Mouse (Mus musculus) cerebellum, adult 9-10 months (tissue): Measurements from ENCODE around the gene Dlx1.

ENCODE experiments used
- DNase-seq: peaks from one replicate; pipeline ENCODE4 v3.0.0; 2022

The Dlx1 gene

GRCm38 (mm10) chr2:71528714-71529510 is 999 bp downstream of the Dlx1 start:
- no peak for DNase-seq

DNA sequence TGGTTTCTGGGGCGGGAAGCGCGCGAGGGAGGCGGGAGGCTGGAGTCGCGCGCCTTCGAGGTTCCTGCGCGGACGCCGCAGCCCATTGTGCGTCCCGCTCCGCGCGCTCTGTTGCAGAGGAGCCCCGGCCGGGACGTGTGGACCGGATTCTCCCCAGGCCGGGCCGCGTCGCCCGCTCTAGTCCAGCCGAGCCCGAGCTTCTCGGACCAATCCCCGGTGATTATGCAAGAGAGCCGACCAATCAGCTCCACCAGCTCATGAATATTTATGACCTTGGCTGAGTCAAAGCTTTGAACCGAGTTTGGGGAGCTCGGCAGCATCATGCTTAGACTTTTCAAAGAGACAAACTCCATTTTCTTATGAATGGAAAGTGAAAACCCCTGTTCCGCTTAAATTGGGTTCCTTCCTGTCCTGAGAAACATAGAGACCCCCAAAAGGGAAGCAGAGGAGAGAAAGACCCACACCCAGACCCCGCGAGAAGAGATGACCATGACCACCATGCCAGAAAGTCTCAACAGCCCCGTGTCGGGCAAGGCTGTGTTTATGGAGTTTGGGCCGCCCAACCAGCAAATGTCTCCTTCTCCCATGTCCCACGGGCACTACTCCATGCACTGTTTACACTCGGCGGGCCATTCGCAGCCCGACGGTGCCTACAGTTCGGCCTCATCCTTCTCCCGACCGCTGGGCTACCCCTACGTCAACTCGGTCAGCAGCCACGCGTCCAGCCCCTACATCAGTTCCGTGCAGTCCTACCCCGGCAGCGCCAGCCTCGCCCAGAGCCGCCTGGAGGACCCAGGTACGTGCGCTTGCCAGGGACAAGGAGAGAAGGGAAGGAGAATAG is 1.8 kb downstream of the Dlx1 start:
- no peak for DNase-seq

DNA sequence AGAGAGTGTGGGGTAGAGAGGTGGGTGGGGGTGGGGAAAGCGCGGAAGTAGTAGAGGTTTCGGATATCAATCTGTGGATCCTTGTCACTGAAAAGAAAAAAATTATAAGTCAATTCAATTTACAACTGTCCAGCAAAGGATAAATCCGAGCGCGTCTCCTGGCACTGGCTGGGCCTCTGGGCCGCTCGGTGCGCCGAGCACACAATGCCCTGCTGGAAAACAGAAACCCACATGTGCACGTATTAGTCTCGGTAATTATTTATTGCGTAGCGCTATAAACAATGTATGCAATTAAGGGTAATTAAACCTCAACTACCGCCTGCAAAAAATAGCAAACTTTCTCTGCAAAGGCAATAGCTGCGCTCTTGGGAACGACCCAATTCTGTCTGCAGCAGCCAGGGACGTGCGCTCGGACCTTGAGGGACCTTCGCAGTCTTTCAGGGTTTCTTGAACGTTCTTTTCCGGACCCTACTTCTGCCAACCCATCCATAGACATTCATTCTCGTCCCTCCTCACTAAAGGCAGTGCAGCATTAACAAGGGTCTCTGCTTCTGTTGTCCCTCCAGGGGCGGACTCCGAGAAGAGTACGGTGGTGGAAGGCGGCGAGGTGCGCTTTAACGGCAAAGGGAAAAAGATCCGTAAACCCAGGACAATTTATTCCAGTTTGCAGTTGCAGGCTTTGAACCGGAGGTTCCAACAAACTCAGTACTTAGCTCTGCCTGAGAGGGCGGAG is 2.6 kb downstream of the Dlx1 start:
- DNase-seq, result no peak

GRCm38 (mm10) chr2:71531124-71531590 is 3.2 kb downstream of the Dlx1 start:
- no peak for DNase-seq

DNA sequence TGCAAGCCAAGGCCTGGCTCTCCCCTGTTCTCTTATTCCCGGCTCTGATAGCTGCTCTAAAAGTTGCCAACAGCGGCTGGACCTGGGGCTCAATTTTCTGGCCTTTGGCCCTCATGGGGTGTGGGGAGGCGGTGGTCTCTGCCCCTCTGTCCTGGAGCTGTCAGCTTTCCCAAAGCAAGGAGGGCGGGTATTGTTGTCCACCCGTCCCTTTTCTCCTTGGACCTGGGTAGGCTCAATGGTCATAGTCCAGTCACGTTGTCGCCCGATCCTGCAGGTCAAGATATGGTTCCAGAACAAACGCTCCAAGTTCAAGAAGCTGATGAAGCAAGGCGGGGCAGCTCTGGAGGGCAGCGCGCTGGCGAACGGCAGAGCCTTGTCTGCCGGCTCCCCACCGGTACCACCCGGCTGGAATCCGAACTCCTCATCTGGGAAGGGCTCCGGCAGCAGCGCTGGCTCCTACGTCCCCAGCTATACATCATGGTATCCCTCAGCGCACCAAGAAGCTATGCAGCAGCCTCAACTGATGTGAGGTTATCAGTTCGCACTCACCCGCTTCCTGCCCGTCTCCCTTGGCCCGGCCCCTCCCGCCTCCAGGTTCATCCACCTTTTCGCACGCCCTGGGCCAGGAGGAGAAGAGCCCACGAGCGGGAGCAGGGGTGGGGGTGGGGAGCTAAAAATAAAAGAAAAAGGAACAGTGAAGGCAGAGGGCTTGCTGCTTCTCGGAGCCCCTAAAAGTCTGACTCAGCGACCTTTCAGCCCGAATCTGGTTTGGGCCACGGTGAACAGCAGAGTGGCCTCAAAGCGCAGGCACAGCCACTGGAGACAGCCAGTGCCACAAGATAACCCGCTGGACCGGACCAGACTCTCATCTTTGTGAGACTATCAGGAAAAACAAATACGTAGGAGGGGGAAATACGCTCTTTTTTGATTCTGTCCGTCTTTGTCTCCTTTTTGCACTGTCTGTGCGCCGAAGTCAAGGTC is 4.4 kb downstream of the Dlx1 start:
- no peak for DNase-seq

- no peak for DNase-seq
Observed at GRCm38 (mm10) chr2:71533094-71533493, 5.2 kb downstream of the Dlx1 start.

- no peak for DNase-seq
Observed at GRCm38 (mm10) chr2:71534242-71535052, 6.5 kb downstream of the Dlx1 start.

GRCm38 (mm10) chr2:71540611-71541417 is 12.9 kb downstream of the Dlx1 start:
- no peak for DNase-seq

DNA sequence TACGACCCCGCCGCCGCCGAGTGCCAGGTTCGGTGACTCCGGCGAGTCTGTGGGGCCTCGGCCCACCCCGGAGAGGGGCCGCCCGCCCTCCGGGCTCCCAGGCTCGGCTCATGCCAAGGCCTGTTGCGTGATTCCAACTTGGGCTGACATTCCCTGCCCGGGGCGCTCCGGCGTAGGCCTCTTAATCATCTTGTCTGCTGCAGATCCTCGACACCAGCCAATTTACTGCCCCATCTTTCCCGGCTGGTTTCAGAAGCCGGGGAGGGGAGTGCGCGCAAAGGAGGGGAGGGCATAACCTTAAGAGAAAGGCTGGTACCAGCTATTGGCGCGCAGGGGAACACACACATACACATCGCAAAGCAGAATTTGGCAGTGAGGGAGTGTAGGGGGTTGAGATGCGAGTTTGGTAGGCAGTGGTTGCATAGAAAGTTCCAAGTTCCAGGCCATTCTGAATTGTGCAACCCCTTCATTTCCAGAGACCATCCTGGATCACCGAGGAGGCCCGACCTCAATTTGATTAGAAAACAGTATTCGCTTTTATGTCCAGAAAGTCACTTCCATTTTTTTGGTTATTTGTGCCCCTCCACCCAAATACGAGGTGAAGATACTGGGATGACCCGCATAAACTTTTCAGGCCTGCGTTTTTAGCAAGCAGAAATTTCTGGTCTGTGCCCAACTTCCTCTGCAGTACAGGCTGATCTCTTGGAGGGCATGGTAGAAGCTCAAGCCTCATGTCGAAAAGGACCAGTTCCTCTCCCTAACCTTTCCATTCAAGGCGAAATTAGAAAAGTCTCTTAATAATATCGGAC is 13.7 kb downstream of the Dlx1 start:
- DNase-seq, result no peak

- no peak for DNase-seq
Observed at GRCm38 (mm10) chr2:71542227-71542815, 14.4 kb downstream of the Dlx1 start.

- no peak for DNase-seq
Observed at GRCm38 (mm10) chr2:71542816-71543301, 14.9 kb downstream of the Dlx1 start.

DNA sequence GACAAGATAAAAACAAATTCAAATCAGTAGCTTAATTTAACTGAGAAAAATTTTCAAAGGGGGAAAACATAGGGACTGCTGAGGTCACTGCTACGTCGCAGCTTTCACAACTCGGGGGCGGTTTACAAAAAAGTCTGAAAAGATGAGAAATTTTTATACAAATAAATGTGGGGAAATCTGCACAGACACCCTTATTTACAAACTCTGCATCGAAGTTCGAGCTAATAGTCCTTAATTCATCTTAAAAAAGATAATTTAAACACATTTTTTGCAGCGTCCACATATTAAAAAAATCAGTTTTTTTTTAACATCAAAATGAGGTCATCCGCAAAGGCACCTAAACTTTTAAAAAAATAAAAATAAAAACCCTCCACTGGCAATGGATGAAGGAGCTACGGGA is 15.6 kb downstream of the Dlx1 start:
- DNase-seq, result no peak

- DNase-seq, result no peak
Observed at GRCm38 (mm10) chr2:71543948-71544347, 16.0 kb downstream of the Dlx1 start.

DNA sequence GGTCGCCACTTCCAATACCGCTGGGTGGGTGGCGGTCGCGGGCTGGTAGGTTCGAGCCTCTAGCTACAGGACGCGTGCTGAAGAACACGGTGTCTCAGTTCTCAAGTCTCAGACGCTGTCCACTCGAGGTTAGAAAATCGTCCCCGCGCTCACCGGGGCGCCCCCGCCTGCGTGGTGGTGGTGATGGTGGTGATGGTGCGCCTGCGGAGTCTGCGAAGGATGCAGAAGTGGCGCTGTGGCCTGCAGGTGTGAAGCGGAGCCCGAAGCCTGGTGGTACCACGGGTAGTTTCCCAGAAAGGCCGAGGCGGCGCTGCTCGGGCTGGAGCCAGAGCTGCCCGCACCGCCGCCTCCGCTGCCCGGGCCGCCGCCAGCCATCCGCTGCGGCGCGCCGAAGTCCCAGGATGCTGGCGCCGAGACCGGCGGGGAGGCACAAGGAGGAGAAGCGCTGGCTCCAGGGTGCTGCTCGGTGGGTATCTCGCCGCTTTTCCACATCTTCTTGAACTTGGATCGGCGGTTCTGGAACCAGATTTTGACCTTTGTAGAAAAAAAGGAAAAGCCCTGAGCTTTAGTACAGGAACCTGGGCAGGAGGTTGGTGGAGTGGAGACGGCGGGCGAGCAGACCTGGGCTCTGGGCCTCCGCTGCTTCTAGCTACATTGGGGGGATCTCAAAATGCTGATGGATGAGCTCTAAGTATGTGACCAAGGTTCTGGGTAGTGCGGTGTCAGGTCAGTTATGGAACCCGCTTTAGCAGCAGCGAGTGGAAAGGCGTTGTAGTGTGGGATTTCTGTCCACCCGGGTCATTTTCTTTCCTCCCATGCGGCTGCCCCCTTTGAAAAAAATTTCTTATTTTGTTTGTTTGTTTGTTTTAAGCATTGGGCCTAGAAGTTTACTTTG is 16.7 kb downstream of the Dlx1 start:
- no peak for DNase-seq

- DNase-seq, result no peak
Observed at GRCm38 (mm10) chr2:71545401-71545881, 17.5 kb downstream of the Dlx1 start.

DNA sequence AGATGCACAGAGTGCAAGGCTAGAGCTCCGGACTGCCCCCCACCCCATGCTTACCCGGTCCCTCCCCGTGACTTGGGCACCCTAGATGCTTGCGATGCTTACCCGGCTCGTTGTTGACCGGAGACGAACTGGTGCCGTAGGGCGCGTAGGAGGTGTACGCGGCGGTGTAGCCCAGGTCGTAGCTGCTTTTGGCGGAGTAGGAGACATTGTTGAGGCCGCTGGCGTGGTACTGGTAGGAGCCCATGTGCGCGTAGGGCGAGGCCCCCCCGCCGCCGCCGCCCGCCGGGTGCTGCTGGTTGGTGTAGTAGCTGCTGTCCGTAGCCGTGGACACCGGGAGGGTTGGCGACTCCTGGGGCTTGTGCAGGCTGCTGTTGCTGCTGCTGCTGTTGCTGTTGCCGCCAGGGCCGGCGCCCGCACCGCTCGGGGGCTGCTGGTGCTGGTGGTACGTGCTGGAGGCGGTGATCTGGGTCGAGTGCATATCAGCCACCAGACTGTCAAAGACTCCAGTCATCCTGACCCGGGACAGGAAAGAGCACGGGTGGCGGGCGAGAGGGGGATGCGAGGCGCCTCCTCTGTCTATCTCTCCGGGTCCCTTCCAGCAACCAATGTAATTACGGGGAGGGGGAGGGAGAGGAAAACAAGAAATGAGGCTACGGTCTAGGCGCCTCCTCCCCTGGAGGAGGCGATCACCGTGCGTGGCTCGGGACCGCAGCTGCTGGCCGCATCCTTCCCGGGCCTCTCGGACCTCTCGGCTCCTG is 18.1 kb downstream of the Dlx1 start:
- no peak for DNase-seq

DNA sequence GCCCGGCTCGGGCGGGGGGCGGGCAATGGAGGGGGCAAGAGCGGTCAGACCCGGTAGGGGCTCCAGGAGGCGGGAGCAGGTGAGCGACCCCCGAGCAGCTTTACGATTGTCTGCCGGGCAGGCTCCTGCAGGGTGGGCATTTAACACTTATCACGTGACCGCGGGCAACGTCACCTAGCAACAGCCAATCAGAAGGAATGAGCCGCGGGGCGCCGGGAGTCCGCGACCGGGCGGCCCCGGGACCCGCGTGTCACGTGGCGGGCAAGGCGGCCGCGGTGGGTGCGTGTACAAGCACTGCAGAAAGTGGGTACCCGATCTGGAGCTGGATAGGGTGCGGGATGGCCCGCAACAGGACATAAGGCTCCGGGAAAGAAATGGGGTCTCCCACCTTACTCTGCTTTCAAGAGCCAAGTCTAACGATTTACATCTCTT is 18.7 kb downstream of the Dlx1 start, which contains the start of gene Dlx2:
Dlx2 (minus strand) TSS at position 115 of the 432 bp plus-strand sequence.
- DNase-seq, result no peak
